Mouse (Mus musculus) central nervous system, embryonic 14 days (tissue): ENCODE data around the gene BC048507. TPM values are rescaled to one million over a fixed set of nuclear protein-coding genes. Genes with fewer than 3 reads are reported as not detected.

Source experiments
- polyA plus RNA-seq: library from polyadenylated mRNA; depleted of rRNA; stranded (reverse); fragments of >200 nt; gene quantifications from 2 replicates; pipeline ENCODE4 v1.2.3, GENCODE M21; 2012; rRNA removed

BC048507 gene
- polyA plus RNA-seq: 0.14 TPM in 1 of 2 replicates, not detected in the other

DNA sequence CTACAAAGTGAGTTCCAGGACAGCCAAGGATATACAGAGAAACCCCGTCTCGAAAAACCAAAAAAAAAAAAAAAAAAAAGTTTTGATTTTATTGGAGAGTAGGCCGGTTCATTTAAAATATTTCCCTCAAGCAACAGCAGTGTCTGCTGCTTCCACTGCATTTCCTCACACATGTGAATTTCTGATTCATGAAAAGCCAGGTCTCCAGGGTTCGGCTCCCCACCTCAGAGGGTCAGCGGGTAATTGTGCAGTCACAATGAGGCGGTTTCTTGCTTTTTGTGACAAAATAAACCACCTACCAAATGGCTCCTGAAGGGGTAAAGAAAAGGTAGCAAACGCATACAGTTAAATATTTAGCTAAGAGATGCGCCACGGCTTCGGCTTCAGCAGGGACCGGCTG, at the start of gene BC048507:
Gene BC048507 (plus strand): TSS at position 301 of the 400 bp plus-strand sequence.

DNA sequence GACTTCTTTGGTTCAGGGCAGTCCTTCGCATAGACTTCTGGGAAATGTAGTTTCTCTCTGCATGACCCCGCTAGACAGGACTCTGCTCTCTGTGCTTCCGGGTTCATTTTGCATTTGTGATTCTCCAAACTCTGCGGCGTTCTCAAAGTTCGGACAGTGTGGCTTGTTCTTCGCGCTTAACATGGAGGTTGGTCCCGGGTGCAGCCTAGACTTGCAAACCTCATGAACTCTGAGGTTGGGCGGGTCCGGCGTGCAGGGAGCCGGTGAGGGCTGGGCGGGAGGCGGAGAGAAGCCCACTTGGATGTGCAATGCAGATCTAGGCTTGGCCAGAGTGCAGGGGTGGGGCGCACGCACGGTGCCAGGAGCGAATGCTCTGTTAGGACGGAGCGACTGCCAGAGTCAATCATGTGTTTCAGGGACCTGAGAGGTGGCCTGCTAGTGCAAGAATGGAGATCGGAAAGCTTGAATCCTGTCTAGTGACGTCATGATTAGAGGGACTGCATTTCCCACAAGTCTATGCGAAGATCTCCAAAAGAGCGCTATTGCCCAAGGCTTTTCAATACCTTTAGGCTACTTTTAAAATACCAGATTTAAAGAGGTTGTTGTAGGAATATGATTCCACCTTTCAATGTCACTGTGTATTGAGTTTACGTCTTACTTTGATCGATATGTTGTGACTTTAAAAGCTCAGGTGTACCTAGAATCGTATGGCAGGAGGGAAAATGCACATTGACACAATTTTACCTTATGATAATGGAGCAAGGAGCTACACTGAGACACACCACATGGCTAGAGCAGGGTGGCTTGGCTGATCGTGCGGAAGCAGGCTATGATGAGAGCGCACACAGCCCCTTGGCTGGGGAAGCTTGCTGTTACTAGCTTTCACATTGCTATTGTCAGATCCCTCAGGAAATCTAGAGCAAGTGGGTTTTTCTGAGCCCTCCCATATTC, 49.1 kb upstream of the BC048507 start, which contains the start of gene Zfp273:
Gene Zfp273 (plus strand): TSS at position 31 of the 951 bp plus-strand sequence.

GRCm38 (mm10) chr13:67830911-67831336, 32.2 kb upstream of the BC048507 start, which contains the start of gene Gm10037:
TSS of gene Gm10037 (plus strand) at chr13:67831106.

Other genes with a start within 250 kb of the BC048507 start
- gene Gm49345, start 225.6 kb upstream of the BC048507 start, polyA plus RNA-seq: not detected in 2 replicates
- gene Zfp729a, start 225.5 kb upstream of the BC048507 start, polyA plus RNA-seq: 3.4 and 4.6 TPM in 2 replicates
- 9.3 and 10.6 TPM in 2 replicates for gene Zfp738, start 176.3 kb upstream of the BC048507 start, polyA plus RNA-seq
- gene Zfp65, start 134.2 kb upstream of the BC048507 start, polyA plus RNA-seq: 6.9 and 8.0 TPM in 2 replicates
- gene Zfp85, start 108.1 kb upstream of the BC048507 start, polyA plus RNA-seq: 5.5 and 5.6 TPM in 2 replicates
- 2.3 and 2.7 TPM in 2 replicates for gene Zfp493, start 83.6 kb upstream of the BC048507 start, polyA plus RNA-seq
- 5.9 and 6.6 TPM in 2 replicates for gene Zfp273, start 49.6 kb upstream of the BC048507 start, polyA plus RNA-seq
- 8.0 and 9.4 TPM in 2 replicates for gene Gm10037, start 32.2 kb upstream of the BC048507 start, polyA plus RNA-seq